In the genomic region with DNA sequence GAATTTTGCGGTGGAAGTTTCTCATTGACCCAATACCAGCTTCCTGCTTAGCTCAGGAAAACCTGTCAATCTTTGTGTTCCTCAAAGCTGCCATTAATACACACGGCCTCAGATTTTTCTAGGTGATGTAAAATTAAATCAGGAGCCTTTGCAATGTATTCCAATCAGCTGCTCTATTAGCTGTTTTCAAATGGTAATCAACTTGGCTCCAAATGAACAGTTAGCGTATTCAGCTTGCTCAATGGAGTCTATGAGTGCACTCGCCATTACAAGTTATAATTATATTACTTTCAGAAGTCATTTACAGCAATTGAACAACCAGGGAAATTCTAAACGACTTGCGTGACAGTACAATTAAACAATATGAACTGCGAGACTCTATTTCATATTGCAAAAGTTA, we compare ENCODE assay signal across 17 mouse cellular contexts.
"Had no signal": no experiment of that assay in that cellular context is flagged by ENCODE, and none has a peak within 500 bp of the region (broad histone marks: within the 10 kb centered on the region; RNA-seq: fewer than 3 reads in every experiment).

No protein-coding gene starts in this region.

- H3K4me1 ChIP-seq: kidney, embryonic 15.5 days; limb, embryonic 12.5 days; liver, embryonic 13.5 days; lung, embryonic 15.5 days; megakaryocyte, embryonic 14.5 days; stomach, embryonic 15.5 days had no signal

- H3K9me3 ChIP-seq: kidney, embryonic 15.5 days; limb, embryonic 12.5 days; liver, embryonic 13.5 days; lung, embryonic 15.5 days; megakaryocyte, embryonic 14.5 days; neural tube, embryonic 13.5 days; stomach, embryonic 15.5 days had no signal

- DNase-seq: kidney, adult 2 months; kidney, postnatal 14 days; liver; liver, embryonic 13.5 days; liver, postnatal 0 days; lung, postnatal 14 days; right cerebral cortex, postnatal 14 days; thymus, adult 2 months; thymus, postnatal 36 days had no signal

- H3K36me3 ChIP-seq: kidney, embryonic 15.5 days; limb, embryonic 12.5 days; liver, embryonic 13.5 days; lung, embryonic 15.5 days; neural tube, embryonic 13.5 days; stomach, embryonic 15.5 days had no signal

- H3K9ac ChIP-seq: kidney, embryonic 15.5 days; limb, embryonic 12.5 days; liver, embryonic 13.5 days; liver, postnatal 0 days; lung, embryonic 15.5 days; neural tube, embryonic 13.5 days; stomach, embryonic 15.5 days had no signal

- ATAC-seq: liver, postnatal 0 days had no signal

- H3K27ac ChIP-seq: kidney, embryonic 15.5 days; limb, embryonic 12.5 days; liver, embryonic 13.5 days; lung, embryonic 15.5 days; macrophage; neural tube, embryonic 13.5 days; stomach, embryonic 15.5 days had no signal

- H3K27me3 ChIP-seq: kidney, embryonic 15.5 days; limb, embryonic 12.5 days; liver, embryonic 13.5 days; lung, embryonic 15.5 days; megakaryocyte, embryonic 14.5 days; neural tube, embryonic 13.5 days; stomach, embryonic 15.5 days had no signal

- H3K4me2 ChIP-seq: kidney, embryonic 15.5 days; limb, embryonic 12.5 days; liver, embryonic 13.5 days; lung, embryonic 15.5 days; midbrain, embryonic 11.5 days; neural tube, embryonic 13.5 days; stomach, embryonic 15.5 days had no signal

- H3K4me3 ChIP-seq: kidney, embryonic 15.5 days; limb, embryonic 12.5 days; liver, embryonic 13.5 days; lung, embryonic 15.5 days; megakaryocyte, embryonic 14.5 days; neural tube, embryonic 13.5 days; stomach, embryonic 15.5 days had no signal
